Mouse (Mus musculus): ENCODE data around the gene Itgav.

DNA sequence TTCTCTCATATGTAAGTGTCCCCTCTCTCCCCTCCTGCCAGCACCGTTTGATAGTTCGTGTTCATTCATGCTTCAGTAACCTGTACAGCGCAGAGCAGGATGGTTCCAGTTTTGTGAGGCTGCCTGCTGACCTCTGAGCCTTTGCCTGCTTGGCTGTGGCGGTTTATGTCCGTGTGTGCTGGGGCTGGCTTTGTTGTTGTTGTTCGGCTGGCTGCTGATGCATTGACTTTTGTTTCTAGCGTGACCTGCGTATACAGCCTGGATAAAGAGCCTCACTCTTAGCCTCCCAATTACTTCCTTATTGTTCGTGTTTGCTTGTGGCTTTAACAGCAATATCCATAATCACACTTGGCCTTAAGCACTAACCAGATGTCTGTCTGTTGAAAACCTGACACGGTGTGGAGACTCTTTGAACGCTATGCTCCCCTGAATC lies 35.0 kb downstream of the Itgav start:
- TF ChIP-seq ZNF384 (IDR thresholded peaks at IDR 0.05; ENCODE audit: low read depth, low read length) (no peak), MAFK (IDR thresholded peaks at IDR 0.05; ENCODE audit: insufficient read depth, low read depth, low read length) (no peak), HCFC1 (IDR thresholded peaks at IDR 0.05; ENCODE audit: borderline replicate concordance, insufficient read depth, low read length) (no peak), CHD2 (IDR thresholded peaks at IDR 0.05; ENCODE audit: low read depth, low read length) (no peak)
